Mouse (Mus musculus) hindbrain, embryonic 11.5 days (tissue): ENCODE measurements around the gene Bag3. TPM values are rescaled to one million over a fixed set of nuclear protein-coding genes. Genes with fewer than 3 reads are reported as not detected.
A peak's percentile ranks its signal among the peaks of the same experiment; 100 is the strongest.

Source experiments
- ATAC-seq: fragments of 200-750 bp; cut with Nextera tagmentation; 2 replicates; pipeline ENCODE4 v1.8.0; 2017; ENCODE audit warnings: mild to moderate bottlenecking, moderate TSS enrichment, moderate library complexity; ENCODE audit not compliant: low FRiP score
- DNase-seq: peaks from one replicate; pipeline ENCODE4 v3.0.0-alpha.2; 2015; ENCODE audit warnings: low spot score
- H3K27ac ChIP-seq: fragments of 300-500 bp; sonication (generic); 2 replicates; pipeline ENCODE4 v1.5.1; 2014; ENCODE audit warnings: mild to moderate bottlenecking, low read depth, low read length
- H3K27me3 ChIP-seq: fragments of 300-500 bp; sonication (generic); 2 replicates; pipeline ENCODE4 v1.6.1; 2014; ENCODE audit warnings: mild to moderate bottlenecking, low read length, moderate library complexity, mixed read lengths; ENCODE audit not compliant: control insufficient read depth, insufficient read depth
- H3K36me3 ChIP-seq: fragments of 300-500 bp; sonication (generic); 2 replicates; pipeline ENCODE4 v1.6.1; 2014; ENCODE audit warnings: mild to moderate bottlenecking, low read length, moderate library complexity, mixed read lengths; ENCODE audit not compliant: control insufficient read depth, insufficient read depth
- H3K4me1 ChIP-seq: fragments of 300-500 bp; sonication (generic); replicated peaks from 2 replicates; pipeline ENCODE4 v1.6.1; 2014; ENCODE audit warnings: low read length, mixed read lengths; ENCODE audit not compliant: control insufficient read depth, insufficient read depth
- H3K4me2 ChIP-seq: fragments of 300-500 bp; sonication (generic); replicated peaks from 2 replicates; pipeline ENCODE4 v1.6.1; 2014; ENCODE audit warnings: mild to moderate bottlenecking, low read depth, low read length
- H3K4me3 ChIP-seq: fragments of 300-500 bp; sonication (generic); 2 replicates; pipeline ENCODE4 v1.5.1; 2014; ENCODE audit warnings: low read depth, low read length
- H3K9ac ChIP-seq: fragments of 300-500 bp; sonication (generic); 2 replicates; pipeline ENCODE4 v1.6.1; 2014; ENCODE audit warnings: low read depth, low read length
- H3K9me3 ChIP-seq: fragments of 300-500 bp; sonication (generic); 2 replicates; pipeline ENCODE4 v1.6.1; 2016; ENCODE audit warnings: low read length; ENCODE audit not compliant: control insufficient read depth
- WGBS: fragments of 180-500 bp; shearing (Covaris S2); extraction: QIAGEN DNeasy Blood & Tissue Kit; methylation state at CpG from one replicate; pipeline ENCODE4 v1.1.7; 2014; 5-methylcytosine and 5-hydroxymethylcytosine counted together
- polyA plus RNA-seq: library from polyadenylated mRNA; unstranded; fragments of >200 nt; fragmentation: Nextera tagmentation; extraction: Ambion mirVana; gene quantifications from 2 replicates; pipeline ENCODE4 v1.2.1, GENCODE M21; 2014

Bag3 gene
- polyA plus RNA-seq, 1 experiment from 2014 or later, result 5.6 TPM

DNA sequence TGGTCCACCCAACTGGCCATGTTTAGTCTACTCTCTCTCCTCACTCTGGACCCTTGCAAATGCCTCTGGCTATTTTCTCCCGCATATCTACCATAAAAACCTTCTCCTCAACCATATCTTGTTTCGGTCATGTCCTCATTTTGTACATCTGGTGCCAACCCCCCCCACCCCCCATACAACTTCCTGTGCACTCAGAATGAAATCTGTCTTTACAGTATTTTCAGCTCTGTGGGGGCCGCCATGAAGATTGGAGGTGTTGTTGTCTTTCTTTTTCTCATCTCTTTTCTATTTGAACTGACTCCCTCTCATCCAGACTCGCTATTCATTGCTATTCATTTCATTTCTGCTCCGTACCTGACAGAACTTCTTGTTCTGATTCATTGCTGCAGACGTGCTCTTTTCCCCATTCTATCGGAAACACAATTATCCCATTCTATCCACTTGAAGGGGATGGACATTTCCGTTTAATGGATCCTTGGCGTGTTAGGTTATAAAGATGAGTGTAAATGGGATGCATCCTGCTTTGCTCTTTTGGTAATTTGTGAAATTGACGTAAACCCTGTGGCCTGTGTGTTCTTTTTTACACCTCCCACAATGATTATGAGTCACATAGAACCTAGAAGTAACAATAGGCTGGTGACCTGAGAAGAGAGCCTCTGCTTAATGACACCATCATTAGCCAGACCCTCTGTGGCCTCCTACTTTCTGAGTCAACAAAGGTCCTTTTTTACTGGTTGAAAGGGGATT is 55.0 kb downstream of the Bag3 start:
- H3K4me2 ChIP-seq, result no peak overlapping the region
- H3K4me1 ChIP-seq, result no peaks in the 10 kb centered on the region
- ATAC-seq (no peak), DNase-seq (no peak)
- H3K27me3 ChIP-seq, result no peaks in the 10 kb centered on the region
- H3K27ac ChIP-seq, result no peak overlapping the region
- H3K9me3 ChIP-seq, result no peaks in the 10 kb centered on the region
- H3K9ac ChIP-seq, result no peak overlapping the region
- H3K4me3 ChIP-seq, result no peak overlapping the region
- WGBS, result 64% methylated on average over 10 of the region's 10 CpGs
- H3K36me3 ChIP-seq, result no peaks in the 10 kb centered on the region

GRCm38 (mm10) chr7:128579381-128579780 is 56.0 kb downstream of the Bag3 start:
- ATAC-seq (no peak), DNase-seq (no peak)
- no peak overlapping the region for H3K4me3 ChIP-seq
- no peak overlapping the region for H3K9ac ChIP-seq
- no peak overlapping the region for H3K4me2 ChIP-seq
- WGBS, result 80% methylated on average over 2 of the region's 2 CpGs
- H3K9me3 ChIP-seq, result no peaks in the 10 kb centered on the region
- no peak overlapping the region for H3K27ac ChIP-seq
- no peaks in the 10 kb centered on the region for H3K36me3 ChIP-seq
- no peaks in the 10 kb centered on the region for H3K27me3 ChIP-seq
- no peaks in the 10 kb centered on the region for H3K4me1 ChIP-seq

GRCm38 (mm10) chr7:128580318-128580717 is 56.9 kb downstream of the Bag3 start:
- Histone ChIP-seq H3K9ac (no peak overlapping the region), H3K27ac (no peak overlapping the region), H3K9me3 (no peaks in the 10 kb centered on the region), H3K36me3 (no peaks in the 10 kb centered on the region), H3K4me1 (no peaks in the 10 kb centered on the region), H3K4me3 (no peak overlapping the region), H3K4me2 (no peak overlapping the region), H3K27me3 (no peaks in the 10 kb centered on the region)
- WGBS, result 90% methylated on average over 6 of the region's 6 CpGs
- DNase-seq (no peak), ATAC-seq (no peak)

DNA sequence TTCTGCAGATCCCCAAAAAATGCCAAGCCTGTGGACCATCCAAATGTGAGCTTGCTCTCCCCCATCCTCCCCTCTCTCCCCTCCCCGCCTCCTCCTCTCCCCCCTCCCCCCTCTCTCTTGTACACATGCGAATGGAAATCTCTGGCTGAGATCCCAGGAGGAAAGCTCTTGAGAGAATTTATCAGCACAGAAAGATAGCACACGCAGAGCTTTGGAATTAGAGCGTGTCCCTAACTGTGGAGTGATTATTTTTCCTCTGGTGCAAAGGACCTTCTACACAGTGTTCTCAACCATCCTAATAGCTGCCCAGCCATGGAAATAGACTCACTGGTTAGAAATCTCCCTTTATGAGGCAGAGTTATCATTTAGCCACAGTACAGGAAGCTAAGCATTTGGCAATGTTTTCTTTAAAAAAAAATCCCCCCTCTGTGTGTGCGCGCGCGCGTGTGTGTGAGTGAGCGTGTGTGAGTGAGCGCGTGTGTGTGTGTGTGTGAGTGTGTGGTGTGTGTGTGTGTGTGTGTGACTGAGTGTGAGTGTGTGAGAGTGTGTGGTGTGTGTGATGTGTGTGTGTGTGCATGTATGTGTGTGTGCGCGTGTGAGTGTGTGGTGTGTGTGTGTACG is 58.6 kb downstream of the Bag3 start:
- 82% methylated on average over 15 of the region's 15 CpGs for WGBS
- Histone ChIP-seq H3K36me3 (no peaks in the 10 kb centered on the region), H3K4me2 (no peak overlapping the region), H3K9ac (no peak overlapping the region), H3K4me1 (no peaks in the 10 kb centered on the region), H3K27ac (no peak overlapping the region), H3K9me3 (no peaks in the 10 kb centered on the region), H3K4me3 (no peak overlapping the region), H3K27me3 (no peaks in the 10 kb centered on the region)
- DNase-seq (no peak), ATAC-seq (no peak)

DNA sequence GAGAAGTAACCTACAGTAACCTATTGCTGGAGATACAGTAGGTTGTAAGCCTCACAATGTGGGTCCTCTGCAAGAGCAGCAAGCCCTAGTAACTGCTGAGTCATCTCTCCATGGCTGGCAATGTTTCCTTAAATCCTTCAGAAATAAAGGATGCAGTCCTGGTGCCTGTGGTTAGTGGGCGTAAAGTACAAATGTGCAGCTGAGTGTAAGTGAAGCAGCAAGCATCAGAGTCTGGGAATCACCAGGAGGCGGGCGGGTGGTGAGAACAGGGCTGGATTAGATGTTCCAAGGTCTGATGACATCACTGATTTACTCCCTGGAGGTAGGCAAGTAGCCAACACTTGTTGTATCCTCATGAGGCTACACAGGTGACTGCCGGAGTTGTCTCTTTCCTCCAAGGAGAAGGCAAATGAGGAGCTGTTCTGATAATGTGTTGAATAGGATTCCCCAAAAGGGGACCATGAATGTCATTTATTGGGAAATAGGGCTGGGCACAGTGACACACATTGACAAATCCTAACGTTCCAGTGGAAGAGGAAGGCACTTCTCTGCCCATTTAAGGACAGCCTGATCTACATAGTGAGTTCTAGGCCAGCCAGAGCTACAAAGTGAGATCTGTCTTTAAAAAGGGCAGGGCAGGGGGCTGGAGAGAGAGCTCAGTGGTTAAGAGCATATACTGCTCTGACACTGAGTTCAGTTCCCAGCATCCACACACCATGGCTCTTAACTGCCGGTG is 60.0 kb downstream of the Bag3 start:
- WGBS, result 80% methylated on average over 6 of the region's 6 CpGs
- ATAC-seq (no peak), DNase-seq (no peak)
- no peak overlapping the region for H3K4me3 ChIP-seq
- H3K36me3 ChIP-seq, result no peaks in the 10 kb centered on the region
- H3K4me1 ChIP-seq, result no peaks in the 10 kb centered on the region
- H3K4me2 ChIP-seq, result no peak overlapping the region
- H3K9ac ChIP-seq, result no peak overlapping the region
- H3K27me3 ChIP-seq, result no peaks in the 10 kb centered on the region
- H3K27ac ChIP-seq, result no peak overlapping the region
- no peaks in the 10 kb centered on the region for H3K9me3 ChIP-seq

- ATAC-seq (no peak), DNase-seq (no peak)
- Histone ChIP-seq H3K9ac (no peak overlapping the region), H3K36me3 (no peaks in the 10 kb centered on the region), H3K27ac (no peak overlapping the region), H3K4me2 (no peak overlapping the region), H3K9me3 (no peaks in the 10 kb centered on the region), H3K4me1 (peaks cover 6% of the 10 kb centered on the region), H3K27me3 (no peaks in the 10 kb centered on the region), H3K4me3 (no peak overlapping the region)
- WGBS, result 78% methylated on average over 4 of the region's 4 CpGs
These were observed 64.0 kb downstream of the Bag3 start for GRCm38 (mm10) chr7:128587334-128587933.

DNA sequence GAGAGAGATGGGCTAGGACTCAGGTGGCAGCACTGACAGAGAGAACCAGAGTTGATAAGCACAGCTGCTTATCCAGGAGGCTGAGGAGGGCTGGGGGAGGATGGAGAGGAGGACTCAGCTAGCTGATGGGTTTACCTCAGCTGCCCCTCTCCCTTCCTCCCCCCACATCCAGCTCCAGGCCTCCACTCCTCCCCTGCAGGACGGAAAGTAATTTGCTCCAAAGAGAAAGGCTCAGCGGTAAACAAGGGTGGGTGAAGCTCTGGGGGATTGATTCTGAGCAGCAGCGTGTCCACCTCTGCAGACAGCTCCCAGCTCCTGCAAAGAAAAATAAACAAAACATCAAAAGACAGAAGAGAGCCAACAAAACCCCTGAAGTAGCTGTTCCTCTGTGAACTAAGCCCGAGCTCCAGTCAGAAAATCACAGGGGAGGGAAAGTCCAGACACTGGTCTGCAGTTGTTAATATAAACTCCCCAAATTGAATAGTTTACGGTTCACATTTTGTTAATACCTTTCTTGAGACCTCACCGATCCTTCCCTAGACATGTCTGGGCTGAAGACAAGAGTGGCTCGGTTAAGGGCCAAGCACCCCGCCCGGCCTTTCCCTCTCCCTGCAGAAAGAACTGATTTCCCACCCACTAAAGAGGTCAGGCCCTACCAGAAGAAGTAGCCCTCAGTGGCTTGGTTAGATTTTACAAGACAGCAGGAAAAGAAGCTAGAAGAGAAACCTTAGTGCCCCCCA is 68.1 kb downstream of the Bag3 start:
- no peaks in the 10 kb centered on the region for H3K9me3 ChIP-seq
- H3K4me3 ChIP-seq, result no peak overlapping the region
- ATAC-seq (peak; percentile 68), DNase-seq (peak; percentile 58)
- peak overlapping the region; percentile 76 for H3K27ac ChIP-seq
- no peak overlapping the region for H3K4me2 ChIP-seq
- no peaks in the 10 kb centered on the region for H3K36me3 ChIP-seq
- 5% methylated on average over 9 of the region's 9 CpGs for WGBS
- H3K27me3 ChIP-seq, result no peaks in the 10 kb centered on the region
- peaks cover 6% of the 10 kb centered on the region for H3K4me1 ChIP-seq
- H3K9ac ChIP-seq, result no peak overlapping the region; the same call in 1 of the 2 replicates
